Mouse (Mus musculus): ENCODE data around the gene 1190005I06Rik. TPM values are rescaled to one million over a fixed set of nuclear protein-coding genes. Genes with fewer than 3 reads are reported as not detected.
A peak's percentile ranks its signal among the peaks of the same experiment; 100 is the strongest.

Gene 1190005I06Rik
- total RNA-seq, 2 experiments from 2014 or later: 5.2 to 7.1 TPM

DNA sequence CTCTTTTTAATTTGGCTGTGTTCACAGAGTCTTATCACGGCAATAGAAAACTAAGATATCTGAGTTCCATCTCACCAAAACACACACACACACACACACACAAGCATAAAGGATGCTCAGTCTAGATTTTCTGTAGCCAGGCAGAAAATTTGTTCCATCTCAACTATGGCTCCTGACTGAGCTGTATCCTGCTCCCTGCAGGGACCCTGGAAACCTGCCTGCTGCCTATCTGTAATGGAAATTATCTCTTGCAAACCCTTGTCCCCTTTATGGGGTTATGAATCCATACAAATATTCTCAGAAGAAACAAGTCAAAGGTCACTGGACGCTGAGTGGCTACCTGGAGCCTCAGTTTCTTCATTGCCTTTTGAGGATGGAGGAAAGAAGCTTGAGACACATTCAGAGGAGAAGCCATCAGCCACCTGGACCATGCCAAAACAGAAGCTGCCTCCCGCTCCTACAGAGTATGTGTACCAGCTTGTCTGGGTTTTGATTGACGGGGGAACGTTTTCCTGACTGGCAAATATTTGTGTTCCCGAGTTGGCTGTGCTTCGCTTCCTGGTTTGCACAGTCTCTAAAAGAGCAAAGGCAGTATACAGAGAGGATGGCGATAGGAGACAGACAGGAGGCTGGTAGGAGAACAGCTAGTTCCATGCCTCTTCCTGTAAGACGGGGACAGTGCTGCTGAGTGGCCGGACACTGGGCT, 55.7 kb downstream of the 1190005I06Rik start:
- intact Hi-C loops (cut with DNase I): no loop called here
- no peak for DNase-seq (ENCODE audit: extremely low spot score in 1 of 2, low spot score in 2 of 2)

DNA sequence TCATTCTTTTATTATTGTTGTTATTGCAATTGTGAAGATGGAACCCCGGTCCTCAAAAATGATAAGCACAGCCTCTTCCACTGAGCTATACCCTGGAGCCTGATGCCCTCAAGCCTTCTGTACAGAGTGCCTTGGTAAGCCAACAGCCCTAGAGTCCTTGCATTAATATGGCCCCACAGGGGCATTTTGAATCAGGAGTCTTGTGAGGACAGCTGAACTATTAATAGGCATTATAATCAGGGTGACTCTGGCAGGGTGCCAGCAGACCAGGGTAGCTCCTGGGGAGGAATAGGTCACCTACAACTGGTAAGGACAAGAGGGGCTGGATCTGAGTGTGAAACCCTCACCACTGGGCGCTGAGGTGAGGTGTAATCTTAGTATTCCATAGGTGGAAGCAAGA, 57.5 kb downstream of the 1190005I06Rik start:
- intact Hi-C loops (cut with DNase I): no loop called here
- DNase-seq (ENCODE audit: extremely low spot score in 1 of 2, low spot score in 2 of 2): peak in 1 of 2 experiments; percentile 70

DNA sequence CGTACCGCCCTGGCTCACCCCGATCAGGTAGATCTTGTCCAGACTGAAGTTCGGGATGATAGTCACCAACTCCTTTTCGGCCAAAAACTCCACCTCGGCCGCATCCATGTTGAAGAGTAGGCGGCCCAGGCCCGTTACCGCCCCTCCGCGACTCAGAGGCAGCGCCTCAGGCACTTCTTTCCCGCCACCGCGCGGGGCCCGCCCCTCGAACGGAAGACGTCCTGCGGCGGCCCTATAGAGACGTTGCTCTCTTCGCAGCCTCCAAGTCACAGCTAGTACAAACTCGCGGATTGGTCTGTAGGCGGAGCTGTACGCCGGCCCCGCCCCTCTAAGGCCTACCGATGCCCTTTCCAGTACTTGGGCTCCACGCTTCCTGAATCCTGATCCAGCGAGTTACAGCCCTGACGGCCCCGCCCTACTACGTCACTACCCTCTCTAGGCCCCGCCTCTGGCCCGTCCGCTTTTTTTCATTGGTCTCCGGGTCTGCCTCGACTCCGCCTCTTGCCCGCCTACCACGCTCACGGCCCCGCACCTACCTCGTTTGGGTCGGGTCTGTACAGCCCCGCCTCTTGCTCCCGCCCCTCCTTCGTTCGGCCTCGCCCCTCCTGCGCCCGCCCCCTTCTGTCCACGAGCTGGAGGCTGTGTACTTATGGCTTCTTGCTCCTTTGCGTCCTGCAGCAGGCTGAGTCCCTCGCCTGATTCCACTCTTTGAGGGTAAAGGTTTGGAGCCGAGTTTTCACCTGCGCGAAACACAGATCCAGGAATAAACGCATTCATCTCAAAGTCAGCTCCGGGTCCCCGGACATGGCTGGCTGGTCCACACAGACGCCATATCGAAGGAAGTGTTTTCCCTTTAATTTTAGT, 58.3 kb downstream of the 1190005I06Rik start, which contains the start of gene Gins2:
TSS of gene Gins2 (minus strand) at position 397 of the 864 bp plus-strand sequence.
- DNase-seq (ENCODE audit: extremely low spot score in 1 of 2, low spot score in 2 of 2): peak; percentile 99
- intact Hi-C loops (cut with DNase I): no loop called here

DNA sequence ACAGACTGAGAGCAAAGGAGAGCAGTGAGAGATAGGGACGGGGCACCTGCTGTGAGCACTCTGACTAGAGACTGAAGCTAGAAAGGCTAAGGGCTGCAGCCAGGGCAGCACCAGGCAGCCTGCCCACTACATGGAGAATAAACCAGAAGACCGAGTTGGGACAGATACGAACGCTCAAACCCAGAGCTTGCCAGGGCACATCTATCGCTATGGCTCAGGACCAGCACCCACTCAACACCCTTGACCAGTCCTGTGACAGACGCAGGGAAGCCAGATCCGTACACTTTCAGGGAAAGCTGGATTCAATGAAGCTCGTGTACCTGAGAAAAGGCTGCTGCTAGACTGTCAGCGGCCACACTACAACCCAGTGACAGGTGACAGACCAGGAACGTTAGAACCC, 61.9 kb downstream of the 1190005I06Rik start:
- DNase-seq (ENCODE audit: extremely low spot score in 1 of 2, low spot score in 2 of 2): no peak
- intact Hi-C loops (cut with DNase I): no loop called here

DNA sequence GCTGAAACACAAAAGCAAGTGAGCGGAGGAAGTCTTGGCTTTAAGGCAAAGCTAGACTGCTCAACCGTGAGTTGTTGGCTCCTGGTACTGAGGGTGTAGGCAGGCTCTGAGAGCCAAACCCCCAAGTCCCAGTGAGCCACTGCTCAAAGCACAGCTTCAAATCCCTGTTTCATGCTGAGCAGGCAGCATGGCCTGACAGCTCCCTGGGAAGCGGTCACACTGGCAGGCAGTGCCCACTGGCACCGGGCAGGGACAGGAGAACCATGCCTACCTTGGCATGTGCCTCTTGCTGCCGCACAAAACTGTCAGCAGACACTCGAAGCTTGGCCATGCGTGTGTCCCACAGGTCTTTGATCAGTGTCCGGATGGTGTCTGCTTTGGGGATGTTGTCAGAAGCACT, 65.6 kb downstream of the 1190005I06Rik start:
- intact Hi-C loops (cut with DNase I): no loop called here
- DNase-seq (ENCODE audit: extremely low spot score in 1 of 2, low spot score in 2 of 2): no peak

DNA sequence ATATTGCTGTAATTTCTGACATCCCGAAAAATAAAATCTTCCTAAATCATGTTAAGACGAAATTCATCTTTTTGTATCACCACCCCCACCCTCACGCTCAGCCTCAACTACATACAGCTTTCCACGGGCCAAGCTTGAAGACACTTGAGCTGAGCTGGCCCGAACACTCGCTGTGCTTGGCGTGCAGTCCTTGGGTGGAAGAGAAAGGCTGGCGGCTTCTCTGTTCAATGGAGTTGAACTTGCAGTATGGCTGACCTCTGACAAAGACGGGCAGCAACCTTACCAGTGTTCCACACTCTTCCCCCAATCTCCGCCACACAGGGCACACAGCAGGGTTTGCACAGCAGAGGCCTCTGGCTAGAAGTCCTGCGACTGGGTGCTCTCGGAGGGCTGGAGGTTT, 66.1 kb downstream of the 1190005I06Rik start:
- intact Hi-C loops (cut with DNase I): no loop called here
- no peak for DNase-seq (ENCODE audit: extremely low spot score in 1 of 2, low spot score in 2 of 2)

DNA sequence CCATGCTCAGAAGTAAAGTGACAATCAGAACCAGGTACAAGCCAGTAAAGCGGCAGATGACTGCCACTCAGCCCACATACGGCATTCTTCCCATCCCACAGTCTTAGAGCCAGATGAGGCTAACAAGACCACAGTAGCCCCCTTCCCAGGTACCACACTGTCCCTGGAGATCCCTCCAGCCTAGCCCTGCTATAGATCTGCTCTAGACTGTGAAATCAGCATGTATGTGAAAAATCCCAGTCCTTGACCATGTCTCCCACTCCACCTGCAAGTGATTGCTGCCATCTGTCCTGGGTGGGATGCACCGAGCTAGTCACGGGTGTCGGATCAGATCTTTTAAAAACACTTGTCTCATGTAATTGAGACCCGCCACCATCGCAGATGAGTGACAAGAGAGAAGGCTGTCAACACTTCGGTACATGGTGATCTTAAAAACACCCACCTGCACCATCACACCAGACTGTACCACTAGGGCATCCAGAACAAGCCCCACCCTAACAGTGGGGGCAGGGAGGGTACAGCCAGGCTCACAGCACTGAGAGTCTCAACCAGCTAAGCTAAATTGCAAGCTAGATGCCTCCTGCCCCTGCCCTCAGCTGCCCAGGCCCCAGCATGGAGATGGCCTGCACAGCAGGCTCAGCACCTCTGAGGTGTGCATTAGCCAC, 67.0 kb downstream of the 1190005I06Rik start:
- no peak for DNase-seq (ENCODE audit: extremely low spot score in 1 of 2, low spot score in 2 of 2)
- intact Hi-C loops (cut with DNase I): no loop called here

DNA sequence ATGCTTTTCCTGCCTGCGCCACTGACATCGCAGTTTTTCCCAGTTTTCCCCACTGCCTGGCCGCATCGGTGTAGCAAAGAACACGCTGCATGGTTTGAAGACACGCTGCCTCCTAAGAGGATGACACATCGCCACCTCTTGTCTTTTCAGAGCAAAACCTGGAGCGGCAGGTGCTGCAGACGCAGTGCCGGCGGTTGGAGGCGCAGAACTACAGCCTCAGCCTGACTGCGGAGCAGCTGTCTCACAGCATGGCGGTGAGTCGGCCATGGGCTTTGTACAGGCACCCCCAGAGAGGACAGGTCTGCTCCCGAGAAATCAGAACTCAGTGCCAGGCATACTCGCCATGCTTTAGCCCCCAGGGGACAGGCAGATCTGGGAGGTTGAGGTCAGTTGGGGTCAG, 69.6 kb downstream of the 1190005I06Rik start:
- intact Hi-C loops (cut with DNase I): no loop called here
- no peak for DNase-seq (ENCODE audit: extremely low spot score in 1 of 2, low spot score in 2 of 2)

DNA sequence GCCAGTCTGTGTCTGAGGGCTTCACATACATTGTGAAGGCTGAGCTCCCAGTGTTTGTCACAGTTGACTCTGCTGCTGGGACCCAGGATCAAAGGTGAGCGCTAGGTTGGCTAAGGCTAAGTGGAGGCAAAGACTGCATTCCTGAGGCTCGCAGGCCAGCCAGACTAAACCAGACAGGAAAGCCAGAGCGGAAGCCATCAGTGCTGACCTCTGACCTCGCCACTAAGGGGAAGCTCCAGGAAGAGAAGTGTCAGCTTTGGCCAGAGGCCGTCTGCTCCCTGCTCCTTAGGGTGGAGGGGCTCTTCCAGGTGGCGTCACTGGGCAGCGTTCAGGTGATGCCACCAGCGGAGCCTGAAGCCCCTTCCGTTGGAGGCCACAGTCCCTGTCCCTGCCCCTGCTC, 71.6 kb downstream of the 1190005I06Rik start:
- intact Hi-C loops (cut with DNase I): no loop called here
- peak in 1 of 2 experiments; percentile 52 for DNase-seq (ENCODE audit: extremely low spot score in 1 of 2, low spot score in 2 of 2)

DNA sequence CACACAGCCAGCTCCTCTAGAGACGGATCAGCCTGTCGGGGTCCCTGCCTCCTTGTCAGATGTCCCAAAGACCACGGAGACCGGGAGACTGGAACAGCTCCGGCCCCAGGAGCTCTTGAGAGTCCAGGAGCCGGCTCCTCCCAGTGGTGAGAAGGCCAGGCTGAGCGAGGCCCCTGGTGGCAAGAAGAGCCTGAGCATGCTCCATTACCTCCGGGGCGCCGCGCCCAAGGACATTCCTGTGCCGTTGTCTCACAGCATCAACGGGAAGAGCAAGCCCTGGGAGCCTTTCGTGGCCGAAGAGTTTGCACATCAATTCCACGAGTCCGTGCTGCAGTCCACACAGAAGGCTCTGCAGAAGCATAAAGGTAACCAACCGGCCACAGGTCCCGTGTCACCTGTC, 72.5 kb downstream of the 1190005I06Rik start:
- intact Hi-C loops (cut with DNase I): no loop called here

DNA sequence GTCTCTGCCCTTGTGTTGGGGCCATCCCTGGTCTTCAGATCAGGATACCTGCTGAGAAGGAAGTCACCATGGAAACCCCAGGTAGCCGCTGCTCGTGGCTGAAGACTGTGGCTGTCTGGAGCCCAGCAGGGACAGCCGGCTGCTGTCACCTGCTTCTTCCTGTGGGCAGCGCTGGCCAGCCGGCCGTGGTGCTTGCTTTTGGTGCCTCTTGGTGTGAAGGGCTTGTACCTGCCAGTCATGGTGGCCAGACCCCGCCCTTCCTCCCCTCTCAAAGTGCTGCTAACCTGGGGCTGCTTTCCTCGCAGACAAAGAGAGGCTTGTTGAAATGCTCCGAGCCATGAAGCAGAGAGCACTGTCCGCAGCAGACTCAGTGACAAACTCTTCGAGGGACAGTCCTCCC, 73.6 kb downstream of the 1190005I06Rik start:
- DNase-seq (ENCODE audit: extremely low spot score in 1 of 2, low spot score in 2 of 2): peak in 1 of 2 experiments; percentile 25
- intact Hi-C loops (cut with DNase I): no loop called here

More for the DNA sequence above, 72.5 kb downstream of the 1190005I06Rik start:
- peak in 1 of 2 experiments; percentile 51 for DNase-seq (ENCODE audit: extremely low spot score in 1 of 2, low spot score in 2 of 2)

DNA sequence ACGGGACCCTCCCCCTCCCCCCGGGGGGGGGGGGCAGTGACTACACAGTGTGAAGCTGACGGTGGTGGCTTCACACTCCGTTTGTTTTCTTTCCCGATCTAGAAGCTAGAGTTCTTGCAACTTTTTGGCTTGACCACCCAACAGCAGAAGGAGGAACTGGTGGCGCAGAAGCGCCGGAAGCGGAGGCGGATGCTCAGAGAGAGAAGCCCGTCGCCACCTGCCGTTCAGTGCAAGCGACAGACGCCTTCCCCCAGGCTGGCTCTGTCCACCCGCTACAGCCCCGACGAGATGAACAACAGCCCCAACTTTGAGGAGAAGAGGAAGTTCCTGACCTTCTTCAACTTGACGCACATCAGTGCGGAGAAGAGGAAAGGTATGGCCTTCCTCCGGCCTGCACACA, 74.9 kb downstream of the 1190005I06Rik start:
- intact Hi-C loops (cut with DNase I): no loop called here
- peak in 1 of 2 experiments; percentile 73 for DNase-seq (ENCODE audit: extremely low spot score in 1 of 2, low spot score in 2 of 2)

DNA sequence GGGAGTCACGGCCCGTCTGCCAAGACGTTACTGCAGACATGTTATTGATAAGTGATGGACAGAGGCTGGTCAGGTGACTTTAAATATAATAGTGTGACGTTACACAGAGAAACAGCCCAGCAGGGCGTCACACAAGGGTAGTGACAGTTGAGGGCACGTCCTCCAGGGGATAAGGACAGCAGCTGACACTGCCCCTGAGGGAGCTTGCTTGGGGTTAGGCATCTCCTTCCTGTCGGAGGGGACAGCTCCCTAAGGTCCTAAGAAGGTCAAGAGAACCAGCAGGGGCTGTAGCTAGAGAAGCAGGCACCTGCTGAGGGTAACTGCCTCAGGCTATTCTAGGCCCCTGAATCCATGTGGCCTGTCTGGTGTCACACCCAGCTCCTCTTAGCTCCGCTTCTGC, 75.9 kb downstream of the 1190005I06Rik start:
- intact Hi-C loops (cut with DNase I): no loop called here

DNA sequence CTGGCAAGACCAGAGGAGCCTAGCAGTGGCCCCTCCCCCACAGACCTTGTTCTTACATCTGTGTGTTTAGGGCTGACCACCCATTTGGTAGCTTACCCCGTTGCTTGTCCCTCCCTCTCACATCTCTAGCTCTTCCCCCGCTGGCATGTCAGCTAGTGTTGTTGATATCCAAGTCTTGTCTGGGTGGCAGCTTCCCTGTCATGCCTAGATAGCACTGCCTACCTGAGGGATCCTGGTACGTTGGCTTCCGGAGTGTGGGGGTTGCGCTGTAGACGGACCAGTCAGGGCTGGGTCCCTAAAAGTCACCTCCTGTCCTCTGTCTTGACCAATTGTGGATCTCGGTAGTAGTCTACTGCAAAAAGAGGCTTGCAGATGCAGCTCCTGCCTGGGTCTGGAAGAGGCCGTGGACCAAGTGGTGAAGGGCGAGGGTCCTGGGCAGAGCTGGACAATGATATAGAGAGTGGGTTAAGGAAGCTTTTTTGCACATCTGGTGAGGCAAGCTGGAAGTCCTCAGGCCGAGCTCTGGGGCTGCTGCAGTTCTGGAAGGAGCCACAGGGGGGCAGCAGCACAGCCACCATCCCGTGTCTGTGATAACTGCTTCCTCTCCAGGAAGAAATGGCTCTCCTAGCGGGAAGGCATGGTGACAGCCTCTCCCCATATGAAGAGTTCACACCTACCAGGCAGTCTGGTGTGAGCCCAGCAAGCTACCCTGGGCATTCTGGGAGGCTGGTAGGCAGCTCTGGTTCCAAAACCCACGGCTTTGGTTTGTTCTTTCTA, 77.3 kb downstream of the 1190005I06Rik start:
- intact Hi-C loops (cut with DNase I): no loop called here
- peak; percentile 75 to 78 for DNase-seq (ENCODE audit: extremely low spot score in 1 of 2, low spot score in 2 of 2)

More for the DNA sequence above, 75.9 kb downstream of the 1190005I06Rik start:
- no peak for DNase-seq (ENCODE audit: extremely low spot score in 1 of 2, low spot score in 2 of 2)

DNA sequence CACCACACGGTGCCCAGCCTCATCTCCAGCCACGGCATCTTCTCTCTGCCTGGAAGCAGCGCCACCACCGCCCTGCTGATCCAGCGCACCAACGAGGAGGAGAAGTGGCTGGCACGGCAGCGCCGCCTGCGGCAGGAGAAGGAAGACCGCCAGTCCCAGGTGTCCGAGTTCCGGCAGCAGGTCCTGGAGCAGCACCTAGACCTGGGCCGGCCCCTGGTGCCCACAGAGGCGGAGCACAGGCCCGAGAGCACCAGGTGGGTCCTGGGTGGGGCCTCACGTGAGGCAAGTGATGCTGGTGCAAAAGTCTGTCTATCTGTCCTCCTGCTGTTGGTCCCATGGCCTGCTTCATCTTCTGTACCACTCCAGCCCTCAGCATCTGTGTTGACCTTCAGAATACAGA, 78.3 kb downstream of the 1190005I06Rik start:
- intact Hi-C loops (cut with DNase I): no loop called here
- DNase-seq (ENCODE audit: extremely low spot score in 1 of 2, low spot score in 2 of 2): no peak

DNA sequence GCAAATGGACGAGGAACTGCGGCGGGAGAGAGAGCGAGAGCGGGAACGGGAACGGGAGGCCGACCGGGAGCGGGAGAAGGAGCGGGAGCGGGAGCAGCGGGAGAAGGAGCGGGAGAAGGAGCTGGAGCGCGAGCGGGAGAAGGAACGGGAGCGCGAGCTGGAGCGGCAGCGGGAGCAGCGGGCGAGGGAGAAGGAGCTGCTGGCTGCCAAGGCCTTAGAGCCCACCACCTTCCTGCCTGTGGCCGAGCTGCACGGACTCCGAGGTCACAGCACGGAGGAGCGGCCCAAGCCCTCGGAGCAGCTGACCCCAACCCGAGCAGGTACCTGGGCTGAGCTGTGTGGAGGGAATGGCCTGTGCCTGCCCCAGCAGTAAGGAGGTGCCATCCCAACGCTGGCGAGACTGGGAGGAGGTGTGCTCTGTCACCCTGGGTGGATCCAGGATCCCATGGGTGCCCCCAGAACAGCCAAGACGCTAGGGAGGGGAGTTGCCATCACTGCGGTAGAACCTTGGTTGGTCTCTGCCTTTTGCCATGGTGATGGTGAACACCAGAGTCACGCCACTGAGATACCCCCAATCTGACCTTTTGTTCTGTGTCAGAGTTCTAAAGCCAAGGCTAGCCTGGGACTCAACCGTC, 79.2 kb downstream of the 1190005I06Rik start:
- intact Hi-C loops (cut with DNase I): no loop called here
- no peak for DNase-seq (ENCODE audit: extremely low spot score in 1 of 2, low spot score in 2 of 2)

DNA sequence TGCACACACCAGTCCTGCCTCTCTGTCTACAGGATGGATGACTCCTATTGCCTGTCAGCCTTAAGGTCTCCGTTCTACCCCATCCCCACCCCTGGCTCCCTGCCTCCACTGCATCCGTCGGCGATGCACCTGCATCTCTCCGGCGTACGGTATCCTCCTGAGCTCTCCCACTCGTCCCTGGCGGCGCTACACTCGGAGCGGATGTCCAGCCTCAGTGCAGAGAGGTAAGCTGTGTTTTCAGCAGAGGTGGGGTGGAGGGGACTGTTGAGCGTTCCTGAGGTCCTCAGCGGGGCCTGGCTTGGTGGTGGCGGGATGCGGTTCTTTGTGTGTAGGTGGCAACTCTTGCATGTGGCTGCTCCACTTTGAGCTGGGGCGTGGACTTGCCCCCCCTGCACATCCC, 79.7 kb downstream of the 1190005I06Rik start:
- intact Hi-C loops (cut with DNase I): no loop called here
- no peak for DNase-seq (ENCODE audit: extremely low spot score in 1 of 2, low spot score in 2 of 2)

DNA sequence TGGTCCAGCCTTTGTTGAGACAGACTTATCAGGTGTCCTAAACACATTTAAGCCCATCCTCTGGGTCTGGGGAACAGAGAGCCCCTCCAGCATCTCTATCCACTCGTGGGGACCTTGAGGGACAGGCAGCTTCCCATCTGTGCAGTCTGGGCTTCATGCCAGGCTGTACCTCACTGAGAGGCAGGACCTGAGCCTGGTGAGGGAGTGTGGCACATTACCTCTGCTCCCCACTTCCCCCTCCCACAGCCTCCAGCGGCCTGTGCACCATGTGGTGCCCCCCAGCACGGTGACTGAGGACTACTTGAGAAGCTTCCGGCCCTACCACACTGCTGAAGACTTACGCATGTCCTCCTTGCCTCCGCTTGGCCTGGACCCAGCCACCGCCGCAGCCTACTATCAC, 80.8 kb downstream of the 1190005I06Rik start:
- intact Hi-C loops (cut with DNase I): no loop called here
- no peak for DNase-seq (ENCODE audit: extremely low spot score in 1 of 2, low spot score in 2 of 2)
